In the genomic region with DNA sequence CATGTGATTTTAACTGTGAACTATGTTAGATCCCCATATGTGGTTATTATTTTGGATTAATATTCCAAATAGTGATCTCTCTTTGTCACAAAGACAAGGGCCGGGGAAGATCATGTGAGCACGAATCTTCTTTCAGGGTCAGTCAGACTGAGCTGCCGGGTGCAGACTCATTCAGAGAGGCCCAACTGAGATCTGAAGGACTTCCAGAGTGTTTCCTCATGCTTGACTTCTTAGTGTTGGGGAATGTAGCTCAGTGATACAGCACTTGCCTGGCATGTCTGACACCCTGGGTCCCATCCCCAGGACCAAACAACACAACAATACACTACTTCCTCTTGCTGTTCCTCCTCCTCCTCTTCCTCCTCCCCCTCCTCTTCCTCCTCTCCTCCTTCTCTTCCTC, we compare ENCODE assay signal across 10 mouse cellular contexts.
"Had no signal": no experiment of that assay in that cellular context is flagged by ENCODE, and none has a peak within 500 bp of the region (broad histone marks: within the 10 kb centered on the region; RNA-seq: fewer than 3 reads in every experiment).

No protein-coding gene starts in this region.

- DNase-seq: kidney, adult 11 months; kidney, adult 9 months; thymus, postnatal 4 days had no signal

- H3K27me3 ChIP-seq: liver, embryonic 15.5 days; lung, embryonic 15.5 days; midbrain, embryonic 15.5 days had no signal

- H3K36me3 ChIP-seq: limb, embryonic 10.5 days; liver, embryonic 15.5 days; lung, embryonic 15.5 days; midbrain, embryonic 10.5 days; midbrain, embryonic 15.5 days had no signal

- H3K4me2 ChIP-seq: liver, embryonic 11.5 days; liver, embryonic 15.5 days; lung, embryonic 15.5 days; midbrain, embryonic 15.5 days had no signal

- H3K4me3 ChIP-seq: limb, embryonic 10.5 days; liver, embryonic 15.5 days; lung, embryonic 15.5 days; midbrain, embryonic 10.5 days; midbrain, embryonic 15.5 days had no signal

- H3K9ac ChIP-seq: liver, embryonic 15.5 days; lung, embryonic 15.5 days; midbrain, embryonic 15.5 days had no signal

- H3K27ac ChIP-seq: kidney, postnatal 0 days; limb, embryonic 10.5 days; liver, embryonic 15.5 days; lung, embryonic 15.5 days; midbrain, embryonic 10.5 days; midbrain, embryonic 15.5 days had no signal

- H3K9me3 ChIP-seq: limb, embryonic 10.5 days; liver, embryonic 15.5 days; lung, embryonic 15.5 days; midbrain, embryonic 10.5 days; midbrain, embryonic 15.5 days had no signal
